8 mouse cellular contexts compared by ENCODE assay signal in genomic region chr1:138963161-138963867, GRCm38 (mm10). TPM values are rescaled to one million over a fixed set of nuclear protein-coding genes. Genes with fewer than 3 reads are reported as not detected.
DNase-seq lines count a peak whose midpoint lies in the region; ATAC-seq and TF ChIP-seq lines count a peak whose summit lies in the region.

Gene Dennd1b, plus strand, starts transcription at chr1:138963435.

- H3K4me2 ChIP-seq in heart, embryonic 14.5 days (ENCODE audit: low read length), result peak within 1 kb of the TSS; percentile 78
- peak within 1 kb of the TSS; percentile 84 for H3K4me2 ChIP-seq in liver, embryonic 12.5 days

- ATAC-seq in heart, embryonic 14.5 days (ENCODE audit: insufficient number of reproducible peaks, insufficient read depth, low FRiP score, low read depth), result peak; percentile 71
- peak; percentile 79 for ATAC-seq in liver, embryonic 12.5 days

- peak; percentile 82 for DNase-seq in CD4-positive helper T cell, adult 2 months (ENCODE audit: low read depth, low spot score)
- peak; percentile 68 for DNase-seq in forebrain, embryonic 10.5 days (ENCODE audit: extremely low spot score, low spot score)
- peak; percentile 83 for DNase-seq in kidney, postnatal 10 days
- peak; percentile 77 for DNase-seq in naive thymus-derived CD4-positive, alpha-beta T cell, adult 2 months (ENCODE audit: low read depth)
- peak; percentile 73 for DNase-seq in splenic B cell, adult 2 months (ENCODE audit: low read depth, low spot score)

- no peaks in the 10 kb centered on the region for H3K9me3 ChIP-seq in forebrain, embryonic 10.5 days
- no peaks in the 10 kb centered on the region for H3K9me3 ChIP-seq in heart, embryonic 14.5 days (ENCODE audit: control insufficient read depth, low read length)
- H3K9me3 ChIP-seq in liver, embryonic 12.5 days (replicated peaks), result no peaks in the 10 kb centered on the region

- WGBS in forebrain, embryonic 10.5 days, result under 1% methylated on average over 55 of the region's 69 CpGs
- under 1% methylated on average over 29 of the region's 69 CpGs for WGBS in heart, embryonic 14.5 days
- WGBS in liver, embryonic 12.5 days (ENCODE audit: insufficient replicate concordance), result under 1% methylated on average over 57 of the region's 69 CpGs

- H3K27me3 ChIP-seq in forebrain, embryonic 10.5 days (ENCODE audit: poor library complexity, severe bottlenecking), result peaks cover 7% of the 10 kb centered on the region; the same call in 1 of the 2 replicates
- no peaks in the 10 kb centered on the region for H3K27me3 ChIP-seq in heart, embryonic 14.5 days (ENCODE audit: control insufficient read depth, insufficient read depth, low read length)
- H3K27me3 ChIP-seq in liver, embryonic 12.5 days (replicated peaks), result no peaks in the 10 kb centered on the region
- no peaks in the 10 kb centered on the region for H3K27me3 ChIP-seq in splenic B cell, adult 2 months (ENCODE audit: control insufficient read depth, insufficient read depth, low read length, poor library complexity, severe bottlenecking)

- H3K27ac ChIP-seq in bone marrow macrophage, adult 2 months (ENCODE audit: insufficient read depth, low read depth, low read length), result peak within 1 kb of the TSS; percentile 87
- peak within 1 kb of the TSS; percentile 96 for H3K27ac ChIP-seq in forebrain, embryonic 10.5 days
- peak within 1 kb of the TSS; percentile 86 to 95 for H3K27ac ChIP-seq in heart, embryonic 14.5 days (replicated peaks in 1 of 2; ENCODE audit: control insufficient read depth in 1 of 2, insufficient read depth in 1 of 2, low read depth in 2 of 2, low read length in 2 of 2)
- H3K27ac ChIP-seq in liver, embryonic 12.5 days, result peak within 1 kb of the TSS; percentile 85

- H3K36me3 ChIP-seq in forebrain, embryonic 10.5 days (replicated peaks), result peaks cover 13% of the 10 kb centered on the region
- peaks cover 14% of the 10 kb centered on the region for H3K36me3 ChIP-seq in heart, embryonic 14.5 days (ENCODE audit: control insufficient read depth, insufficient read depth, low read length)
- peaks cover 9% of the 10 kb centered on the region; the same call in 1 of the 2 replicates for H3K36me3 ChIP-seq in liver, embryonic 12.5 days
- no peaks in the 10 kb centered on the region; the same call in 1 of the 2 replicates for H3K36me3 ChIP-seq in splenic B cell, adult 2 months (ENCODE audit: control insufficient read depth, insufficient read depth, low read length, poor library complexity, severe bottlenecking)

- peaks cover 27% of the 10 kb centered on the region for H3K4me1 ChIP-seq in bone marrow macrophage, adult 2 months (ENCODE audit: control insufficient read depth, insufficient read depth, low read length)
- H3K4me1 ChIP-seq in forebrain, embryonic 10.5 days, result peaks cover 14% of the 10 kb centered on the region
- H3K4me1 ChIP-seq in heart, embryonic 14.5 days (ENCODE audit: control insufficient read depth in 2 of 2, insufficient read depth in 2 of 2, low read length in 2 of 2), result peaks cover 0 to 15% of the 10 kb centered on the region in 2 experiments; a peak in 3 of 4 replicates
- peaks cover 30% of the 10 kb centered on the region for H3K4me1 ChIP-seq in liver, embryonic 12.5 days

- peak within 1 kb of the TSS; percentile 94 for H3K9ac ChIP-seq in heart, embryonic 14.5 days (ENCODE audit: low read length)
- H3K9ac ChIP-seq in liver, embryonic 12.5 days, result peak within 1 kb of the TSS; percentile 84

- peak; percentile 49; the same call in 1 of the 2 replicates for TF ChIP-seq POLR2A in bone marrow macrophage, adult 2 months (IDR thresholded peaks at IDR 0.05; ENCODE audit: borderline replicate concordance, low read depth, low read length)

- TF ChIP-seq CTCF in bone marrow macrophage, adult 2 months (IDR thresholded peaks at IDR 0.05; ENCODE audit: low read depth, low read length), result no peak

- H3K4me3 ChIP-seq in bone marrow macrophage, adult 2 months (ENCODE audit: insufficient read depth, low read length), result peak within 1 kb of the TSS; percentile 72
- peak within 1 kb of the TSS; percentile 88 for H3K4me3 ChIP-seq in forebrain, embryonic 10.5 days
- H3K4me3 ChIP-seq in heart, embryonic 14.5 days (ENCODE audit: control insufficient read depth in 1 of 2, insufficient read depth in 1 of 2, low read depth in 1 of 2, low read length in 2 of 2), result peak within 1 kb of the TSS; percentile 87 to 96
- peak within 1 kb of the TSS; percentile 89 for H3K4me3 ChIP-seq in liver, embryonic 12.5 days

RNA-seq across cellular contexts. Expression of gene Dennd1b, which starts in this region (rescaled TPM):
- 25.2 and 34.4 TPM in 2 replicates for polyA plus RNA-seq in bone marrow macrophage, adult 2 months (2012; ENCODE audit: insufficient read depth, insufficient read length, missing spikeins)
- polyA plus RNA-seq in forebrain, embryonic 10.5 days (2016; fragmentation: Nextera tagmentation; extraction: Ambion mirVana), result 7.9 and 8.0 TPM in 2 replicates
- polyA plus RNA-seq in heart, embryonic 14.5 days (2014; fragmentation: Nextera tagmentation; extraction: Ambion mirVana), result 16.8 and 18.6 TPM in 2 replicates
- 4.7 and 5.1 TPM in 2 replicates for polyA plus RNA-seq in liver, embryonic 12.5 days (2016; fragmentation: Nextera tagmentation; extraction: Ambion mirVana)

Comparison
In these comparisons a context has a peak if more than half of its experiments do, and no peak if none do; other contexts are left out.
1. Peak in every context shown above with its lines: DNase-seq, ATAC-seq, H3K4me3 ChIP-seq and H3K27ac ChIP-seq.